Mouse (Mus musculus): ENCODE results near the gene Kif2c. TPM values are rescaled to one million over a fixed set of nuclear protein-coding genes. Genes with fewer than 3 reads are reported as not detected.

The Kif2c gene
- polyA plus RNA-seq, 2 experiments = 19.4 to 30.1 TPM

DNA sequence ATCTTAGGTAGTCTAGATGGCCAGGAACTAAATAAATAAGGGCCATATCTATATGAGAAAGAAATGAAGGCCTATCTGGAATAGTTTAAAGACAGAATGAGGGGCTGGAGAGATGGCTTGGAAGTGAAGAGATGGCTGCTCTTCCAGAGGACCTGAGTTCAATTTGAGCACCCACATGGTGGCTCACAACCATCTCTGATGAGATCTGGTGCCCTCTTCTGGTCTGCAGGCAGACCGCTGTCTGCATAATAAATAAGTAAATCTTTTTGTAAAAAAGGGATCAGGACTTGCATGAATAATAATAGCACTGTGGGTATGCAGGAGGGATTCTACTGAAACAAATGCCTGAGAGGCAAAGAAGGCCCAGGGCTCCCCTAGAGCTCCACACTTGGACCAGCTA is 69.2 kb downstream of the Kif2c start:
- H3K4me2 ChIP-seq (ENCODE audit: low read depth) = no peak overlapping the region
- H3K9me3 ChIP-seq (ENCODE audit: control insufficient read depth, low read length) = no peaks in the 10 kb centered on the region
- ATAC-seq (ENCODE audit: insufficient read depth) (no peak), DNase-seq (ENCODE audit: low read depth in 3 of 3, low spot score in 3 of 3) (no peak)
- TF ChIP-seq EP300 (IDR thresholded peaks at IDR 0.05; ENCODE audit: low read depth) = no peak
- peak; percentile 36; the same call in 1 of the 2 replicates for TF ChIP-seq CTCF (IDR thresholded peaks at IDR 0.05; ENCODE audit: low read depth)
- no peak overlapping the region for H3K4me3 ChIP-seq (ENCODE audit: insufficient read depth in 1 of 2, low read depth in 2 of 2, low read length in 2 of 2)
- H3K27me3 ChIP-seq (ENCODE audit: control insufficient read depth, insufficient read depth, low read length) = no peaks in the 10 kb centered on the region
- H3K4me1 ChIP-seq (replicated peaks; ENCODE audit: control insufficient read depth in 2 of 2, insufficient read depth in 2 of 2, low read length in 1 of 2) = no peaks in the 10 kb centered on the region
- H3K9ac ChIP-seq (replicated peaks) = no peak overlapping the region
- H3K27ac ChIP-seq = no peak overlapping the region
- H3K36me3 ChIP-seq (replicated peaks; ENCODE audit: control insufficient read depth, insufficient read depth, low read depth) = no peaks in the 10 kb centered on the region
- 90% methylated on average over 1 of the region's 1 CpGs for WGBS (ENCODE audit: insufficient replicate concordance)

GRCm38 (mm10) chr4:117110985-117111384 is 71.5 kb downstream of the Kif2c start:
- no peaks in the 10 kb centered on the region for H3K27me3 ChIP-seq (ENCODE audit: control insufficient read depth, insufficient read depth, low read length)
- no peak overlapping the region for H3K27ac ChIP-seq
- 71% methylated on average over 11 of the region's 11 CpGs for WGBS (ENCODE audit: insufficient replicate concordance)
- no peaks in the 10 kb centered on the region for H3K4me1 ChIP-seq (replicated peaks; ENCODE audit: control insufficient read depth in 2 of 2, insufficient read depth in 2 of 2, low read length in 1 of 2)
- H3K36me3 ChIP-seq (replicated peaks; ENCODE audit: control insufficient read depth, insufficient read depth, low read depth) = no peaks in the 10 kb centered on the region
- TF ChIP-seq CTCF (IDR thresholded peaks at IDR 0.05; ENCODE audit: low read depth) (no peak), EP300 (IDR thresholded peaks at IDR 0.05; ENCODE audit: low read depth) (no peak)
- ATAC-seq (ENCODE audit: insufficient read depth) (no peak), DNase-seq (ENCODE audit: low read depth in 3 of 3, low spot score in 3 of 3) (no peak)
- H3K9ac ChIP-seq (replicated peaks) = no peak overlapping the region
- no peak overlapping the region for H3K4me2 ChIP-seq (ENCODE audit: low read depth)
- H3K9me3 ChIP-seq (ENCODE audit: control insufficient read depth, low read length) = no peaks in the 10 kb centered on the region
- H3K4me3 ChIP-seq (ENCODE audit: insufficient read depth in 1 of 2, low read depth in 2 of 2, low read length in 2 of 2) = no peak overlapping the region

DNA sequence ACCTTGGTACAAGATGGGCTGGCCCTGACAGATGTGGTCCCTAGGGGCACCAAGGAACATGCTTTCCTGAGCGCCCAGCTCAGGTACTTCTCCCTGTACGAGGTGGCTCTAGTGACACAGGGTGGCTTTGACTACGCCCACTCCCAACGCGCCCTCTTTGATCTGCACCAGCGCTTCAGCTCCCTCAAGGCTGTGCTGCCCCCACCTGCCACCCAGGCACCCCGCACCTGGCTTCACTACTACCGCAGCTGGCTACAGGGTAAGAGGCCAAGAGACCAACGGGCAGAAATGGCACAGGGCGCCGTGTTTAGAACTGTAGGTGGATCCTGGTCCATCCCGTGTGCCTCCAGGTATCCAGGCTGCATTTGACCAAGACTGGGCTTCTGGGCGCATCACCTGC is 72.2 kb downstream of the Kif2c start:
- Histone ChIP-seq H3K9me3 (ENCODE audit: control insufficient read depth, low read length) (no peaks in the 10 kb centered on the region), H3K4me1 (replicated peaks; ENCODE audit: control insufficient read depth in 2 of 2, insufficient read depth in 2 of 2, low read length in 1 of 2) (no peaks in the 10 kb centered on the region), H3K4me2 (ENCODE audit: low read depth) (no peak overlapping the region), H3K36me3 (replicated peaks; ENCODE audit: control insufficient read depth, insufficient read depth, low read depth) (no peaks in the 10 kb centered on the region), H3K27ac (no peak overlapping the region), H3K27me3 (ENCODE audit: control insufficient read depth, insufficient read depth, low read length) (no peaks in the 10 kb centered on the region), H3K9ac (replicated peaks) (no peak overlapping the region), H3K4me3 (ENCODE audit: insufficient read depth in 1 of 2, low read depth in 2 of 2, low read length in 2 of 2) (no peak overlapping the region)
- ATAC-seq (ENCODE audit: insufficient read depth) (no peak), DNase-seq (ENCODE audit: low read depth in 3 of 3, low spot score in 3 of 3) (no peak)
- TF ChIP-seq CTCF (IDR thresholded peaks at IDR 0.05; ENCODE audit: low read depth) (no peak), EP300 (IDR thresholded peaks at IDR 0.05; ENCODE audit: low read depth) (no peak)
- WGBS (ENCODE audit: insufficient replicate concordance) = 83% methylated on average over 13 of the region's 13 CpGs

Small RNAs within 50 kb of the gene (microRNA-seq; reads per million reads assigned to microRNA genes)
- gene Gm22398 = not detected

Other genes with a start within 250 kb of the Kif2c start
- gene Urod, start 188.2 kb downstream of the Kif2c start, polyA plus RNA-seq (2012; rRNA removed) = 414 and 441 TPM in 2 replicates
- gene Urod, start 188.2 kb downstream of the Kif2c start, polyA plus RNA-seq (2014; fragmentation: Nextera tagmentation; extraction: Ambion mirVana) = 567 and 604 TPM in 2 replicates
- gene Hectd3, start 187.3 kb downstream of the Kif2c start, polyA plus RNA-seq (2012; rRNA removed) = 8.0 and 8.9 TPM in 2 replicates
- 4.9 and 5.7 TPM in 2 replicates for gene Hectd3, start 187.3 kb downstream of the Kif2c start, polyA plus RNA-seq (2014; fragmentation: Nextera tagmentation; extraction: Ambion mirVana)
- 12.3 and 17.3 TPM in 2 replicates for gene Eif2b3, start 163.2 kb downstream of the Kif2c start, polyA plus RNA-seq (2012; rRNA removed)
- 32.7 and 34.3 TPM in 2 replicates for gene Eif2b3, start 163.2 kb downstream of the Kif2c start, polyA plus RNA-seq (2014; fragmentation: Nextera tagmentation; extraction: Ambion mirVana)
- 0.61 and 0.84 TPM in 2 replicates for gene Ptch2, start 86.6 kb downstream of the Kif2c start, polyA plus RNA-seq (2012; rRNA removed)
- 0.52 and 0.55 TPM in 2 replicates for gene Ptch2, start 86.6 kb downstream of the Kif2c start, polyA plus RNA-seq (2014; fragmentation: Nextera tagmentation; extraction: Ambion mirVana)
- gene Btbd19, start 56.9 kb downstream of the Kif2c start, polyA plus RNA-seq (2012; rRNA removed) = 2.7 and 2.9 TPM in 2 replicates
- gene Btbd19, start 56.9 kb downstream of the Kif2c start, polyA plus RNA-seq (2014; fragmentation: Nextera tagmentation; extraction: Ambion mirVana) = 2.3 and 2.5 TPM in 2 replicates
- not detected in 2 replicates for gene Tctex1d4, start 55.8 kb downstream of the Kif2c start, polyA plus RNA-seq (2012; rRNA removed)
- not detected in 2 replicates for gene Tctex1d4, start 55.8 kb downstream of the Kif2c start, polyA plus RNA-seq (2014; fragmentation: Nextera tagmentation; extraction: Ambion mirVana)
- gene Plk3, start 48.7 kb downstream of the Kif2c start, polyA plus RNA-seq (2012; rRNA removed) = 1.7 and 2.0 TPM in 2 replicates
- gene Plk3, start 48.7 kb downstream of the Kif2c start, polyA plus RNA-seq (2014; fragmentation: Nextera tagmentation; extraction: Ambion mirVana) = 1.1 TPM in 2 replicates
- 908 and 935 TPM in 2 replicates for gene Rps8, start 26.4 kb downstream of the Kif2c start, polyA plus RNA-seq (2012; rRNA removed)
- gene Rps8, start 26.4 kb downstream of the Kif2c start, polyA plus RNA-seq (2014; fragmentation: Nextera tagmentation; extraction: Ambion mirVana) = 901 and 915 TPM in 2 replicates
- 2.4 and 3.1 TPM in 2 replicates for gene Tmem53, start 69.3 kb upstream of the Kif2c start, polyA plus RNA-seq (2012; rRNA removed)
- 6.7 and 7.6 TPM in 2 replicates for gene Tmem53, start 69.3 kb upstream of the Kif2c start, polyA plus RNA-seq (2014; fragmentation: Nextera tagmentation; extraction: Ambion mirVana)
- 0.08 TPM in 1 of 2 replicates, not detected in the other for gene Armh1, start 69.5 kb upstream of the Kif2c start, polyA plus RNA-seq (2012; rRNA removed)
- not detected in 2 replicates for gene Armh1, start 69.5 kb upstream of the Kif2c start, polyA plus RNA-seq (2014; fragmentation: Nextera tagmentation; extraction: Ambion mirVana)